In genomic region chr2:119298330-119298729, GRCm38 (mm10) we compare ENCODE assay signal across 10 mouse cellular contexts. TPM values are rescaled to one million over a fixed set of nuclear protein-coding genes. Genes with fewer than 3 reads are reported as not detected.
DNase-seq lines count a peak whose midpoint lies in the region; ATAC-seq and TF ChIP-seq lines count a peak whose summit lies in the region.
"Had no signal": no experiment of that assay in that cellular context is flagged by ENCODE, and none has a peak within 500 bp of the region (broad histone marks: within the 10 kb centered on the region; RNA-seq: fewer than 3 reads in every experiment).

No protein-coding gene starts in this region.

- no peak overlapping the region for H3K4me2 ChIP-seq in kidney, embryonic 14.5 days (replicated peaks; ENCODE audit: low read depth, low read length)
- H3K4me2 ChIP-seq in heart, embryonic 13.5 days = no peak overlapping the region
- H3K4me2 ChIP-seq: embryonic facial prominence, embryonic 12.5 days; limb, embryonic 12.5 days had no signal

- H3K4me3 ChIP-seq in kidney, embryonic 14.5 days (ENCODE audit: low read length) = no peak overlapping the region
- no peak overlapping the region for H3K4me3 ChIP-seq in MEL (ENCODE audit: control insufficient read depth in 1 of 2, insufficient read depth in 1 of 2, low read depth in 2 of 2, low read length in 2 of 2)
- H3K4me3 ChIP-seq in heart, embryonic 13.5 days = no peak overlapping the region
- H3K4me3 ChIP-seq in limb, embryonic 10.5 days = no peak overlapping the region
- H3K4me3 ChIP-seq: embryonic facial prominence, embryonic 12.5 days; limb, embryonic 12.5 days had no signal

- WGBS in kidney, embryonic 14.5 days = 45% methylated on average over 5 of the region's 5 CpGs
- 45% methylated on average over 5 of the region's 5 CpGs for whole genome bisulfite sequencing in heart, embryonic 13.5 days
- WGBS in limb, embryonic 10.5 days = 53% methylated on average over 5 of the region's 5 CpGs

- H3K36me3 ChIP-seq in kidney, embryonic 14.5 days (ENCODE audit: control insufficient read depth, insufficient read depth, low read length) = peaks cover 48% of the 10 kb centered on the region
- peaks cover 7 to 14% of the 10 kb centered on the region in 2 experiments; a peak in 3 of 4 replicates for H3K36me3 ChIP-seq in MEL (ENCODE audit: control insufficient read depth in 1 of 2, insufficient read depth in 2 of 2, low read length in 2 of 2)
- H3K36me3 ChIP-seq in heart, embryonic 13.5 days = peaks cover 56% of the 10 kb centered on the region
- H3K36me3 ChIP-seq in limb, embryonic 10.5 days = peaks cover 63% of the 10 kb centered on the region

- no peak overlapping the region for H3K27ac ChIP-seq in kidney, embryonic 14.5 days (ENCODE audit: low read depth, low read length)
- H3K27ac ChIP-seq in MEL (ENCODE audit: control insufficient read depth, low read depth, low read length) = no peak overlapping the region
- H3K27ac ChIP-seq in heart, embryonic 13.5 days (replicated peaks) = 0 out of 2 replicates have a peak overlapping the region, but pooled peaks have one; percentile 87
- no peak overlapping the region for H3K27ac ChIP-seq in limb, embryonic 10.5 days
- H3K27ac ChIP-seq: embryonic facial prominence, embryonic 12.5 days; limb, embryonic 12.5 days had no signal

- H3K27me3 ChIP-seq in kidney, embryonic 14.5 days (ENCODE audit: control insufficient read depth, insufficient read depth, low read length) = no peaks in the 10 kb centered on the region
- no peaks in the 10 kb centered on the region for H3K27me3 ChIP-seq in MEL (ENCODE audit: control insufficient read depth in 1 of 2, insufficient read depth in 2 of 2, low read length in 2 of 2)
- H3K27me3 ChIP-seq in heart, embryonic 13.5 days (replicated peaks) = no peaks in the 10 kb centered on the region
- H3K27me3 ChIP-seq in limb, embryonic 10.5 days (ENCODE audit: low read depth, poor library complexity, severe bottlenecking) = no peaks in the 10 kb centered on the region
- H3K27me3 ChIP-seq: embryonic facial prominence, embryonic 12.5 days; limb, embryonic 12.5 days had no signal

- no peaks in the 10 kb centered on the region for H3K9me3 ChIP-seq in kidney, embryonic 14.5 days (ENCODE audit: control insufficient read depth, low read length)
- H3K9me3 ChIP-seq in MEL (replicated peaks; ENCODE audit: insufficient read depth, low read length) = no peaks in the 10 kb centered on the region
- H3K9me3 ChIP-seq in heart, embryonic 13.5 days = no peaks in the 10 kb centered on the region
- no peaks in the 10 kb centered on the region for H3K9me3 ChIP-seq in limb, embryonic 10.5 days (replicated peaks)
- H3K9me3 ChIP-seq: embryonic facial prominence, embryonic 12.5 days; limb, embryonic 12.5 days had no signal

- TF ChIP-seq EP300 in MEL (IDR thresholded peaks at IDR 0.05; ENCODE audit: low read depth in 1 of 2, low read length in 2 of 2) = no peak

- peak; percentile 55 to 81 (median 78) for TF ChIP-seq CTCF in MEL (IDR thresholded peaks at IDR 0.05 in 2 of 3, conservative IDR thresholded peaks at IDR 0.05 in 1 of 3; ENCODE audit: control insufficient read depth in 1 of 3, insufficient read depth in 1 of 3, low read depth in 2 of 3, low read length in 3 of 3, poor library complexity in 1 of 3, severe bottlenecking in 1 of 3)

- peak; percentile 66 for TF ChIP-seq RAD21 in MEL (IDR thresholded peaks at IDR 0.05; ENCODE audit: low read depth, low read length)

- ATAC-seq in kidney, embryonic 14.5 days (ENCODE audit: low FRiP score, low TSS enrichment) = no peak
- no peak for ATAC-seq in heart, embryonic 13.5 days (ENCODE audit: extremely low read depth, insufficient number of reproducible peaks, low FRiP score, low TSS enrichment)
- no peak for ATAC-seq in erythroid progenitor cell, adult 5-6 weeks (replicated peaks; ENCODE audit: low FRiP score, poor library complexity, severe bottlenecking)

- peaks cover 15% of the 10 kb centered on the region for H3K4me1 ChIP-seq in kidney, embryonic 14.5 days (ENCODE audit: control insufficient read depth, insufficient read depth, low read length)
- peaks cover 8 to 15% of the 10 kb centered on the region in 2 experiments; a peak in 3 of 4 replicates for H3K4me1 ChIP-seq in MEL (ENCODE audit: control insufficient read depth in 1 of 2, insufficient read depth in 2 of 2, low read length in 2 of 2)
- peaks cover 18% of the 10 kb centered on the region for H3K4me1 ChIP-seq in heart, embryonic 13.5 days
- peaks cover 25% of the 10 kb centered on the region for H3K4me1 ChIP-seq in limb, embryonic 10.5 days

- no peak overlapping the region for H3K9ac ChIP-seq in kidney, embryonic 14.5 days (ENCODE audit: low read depth, low read length)
- no peak overlapping the region for H3K9ac ChIP-seq in MEL (ENCODE audit: control insufficient read depth, low read depth, low read length, poor library complexity, severe bottlenecking)
- H3K9ac ChIP-seq in heart, embryonic 13.5 days = no peak overlapping the region
- H3K9ac ChIP-seq: embryonic facial prominence, embryonic 12.5 days; limb, embryonic 12.5 days had no signal

- H3K79me2 ChIP-seq in MEL (ENCODE audit: control insufficient read depth, insufficient read depth, low read length, poor library complexity) = peaks cover 13% of the 10 kb centered on the region

- peak; percentile 82 for DNase-seq in kidney, adult 18-20 months
- peak; percentile 68 for DNase-seq in MEL (ENCODE audit: low read depth, low spot score)
- peak; percentile 71 to 80 for DNase-seq in cerebellum, adult 18-20 months
- peak; percentile 68 for DNase-seq in limb, embryonic 10.5 days (ENCODE audit: low spot score)
- DNase-seq in right cerebral cortex, adult 2 months (ENCODE audit: low spot score in 2 of 2) = peak; percentile 57 to 62

- TF ChIP-seq POLR2A in MEL (IDR thresholded peaks at IDR 0.05; ENCODE audit: control insufficient read depth in 1 of 2, insufficient read depth in 1 of 2, low read depth in 1 of 2, low read length in 2 of 2, poor library complexity in 1 of 2) = no peak

TF ChIP-seq in MEL, 35 proteins besides CTCF, POLR2A, EP300 and RAD21:
- peak; percentile 80 for TF ChIP-seq SMC3 (IDR thresholded peaks at IDR 0.05; ENCODE audit: low read depth, low read length)
- 0 out of 2 replicates have a peak, but pooled peaks have one; percentile 18 for TF ChIP-seq ZNF384 (IDR thresholded peaks at IDR 0.05; ENCODE audit: low read depth, low read length)
- no peak for TF ChIP-seq UBTF (IDR thresholded peaks at IDR 0.05; ENCODE audit: borderline replicate concordance, insufficient read depth, low read depth, low read length)
- TF ChIP-seq MAFK (IDR thresholded peaks at IDR 0.05; ENCODE audit: borderline replicate concordance, low read depth, low read length) = no peak
- peak; percentile 61 for TF ChIP-seq ZC3H11A (IDR thresholded peaks at IDR 0.05; ENCODE audit: low read depth, low read length)
- TF ChIP-seq NRF1 (IDR thresholded peaks at IDR 0.05; ENCODE audit: insufficient read depth, low read depth, low read length, poor library complexity, severe bottlenecking) = no peak

RNA-seq across cellular contexts. Expression of gene Vps18, which starts 9.8 kb away (rescaled TPM):
- polyA plus RNA-seq in kidney, embryonic 14.5 days (2014; fragmentation: Nextera tagmentation; extraction: Ambion mirVana) = 7.1 and 13.3 TPM in 2 replicates
- total RNA-seq in MEL (2012; rRNA removed) = 24.8 and 28.0 TPM in 2 replicates
- polyA plus RNA-seq in MEL (2012; ENCODE audit: insufficient read depth in 1 of 2, insufficient read length in 2 of 2, low read depth in 1 of 2, low replicate concordance in 2 of 2, missing spikeins in 1 of 2) = 10 to 100 TPM in 1 of 2 experiments, not detected in 1; 30.4 TPM
- 11.9 and 13.1 TPM in 2 replicates for polyA plus RNA-seq in heart, embryonic 13.5 days (2015; fragmentation: Nextera tagmentation; extraction: Ambion mirVana)
- 23.0 and 26.9 TPM in 2 replicates for polyA plus RNA-seq in limb, embryonic 10.5 days (2016; fragmentation: Nextera tagmentation; extraction: Ambion mirVana)
- total RNA-seq in erythroid progenitor cell, adult 5-6 weeks (2015; ENCODE audit: low replicate concordance) = 1.1 and 2.1 TPM in 2 replicates
- 3.7 and 4.1 TPM in 2 replicates for total RNA-seq in erythroid progenitor cell, adult 5-6 weeks (2017; ENCODE audit: low replicate concordance)

RNA-seq across cellular contexts. Expression of gene Dll4, which starts 27.3 kb away (rescaled TPM):
- polyA plus RNA-seq in kidney, embryonic 14.5 days (2014; fragmentation: Nextera tagmentation; extraction: Ambion mirVana) = 4.9 and 8.3 TPM in 2 replicates
- 0.16 TPM in 1 of 2 replicates, not detected in the other for total RNA-seq in MEL (2012; rRNA removed)
- polyA plus RNA-seq in MEL (2012; ENCODE audit: insufficient read depth in 1 of 2, insufficient read length in 2 of 2, low read depth in 1 of 2, low replicate concordance in 2 of 2, missing spikeins in 1 of 2) = under 1 TPM in 1 of 2 experiments, not detected in 1; 0.18 TPM
- 7.7 and 8.7 TPM in 2 replicates for polyA plus RNA-seq in heart, embryonic 13.5 days (2015; fragmentation: Nextera tagmentation; extraction: Ambion mirVana)
- 5.3 and 6.0 TPM in 2 replicates for polyA plus RNA-seq in limb, embryonic 10.5 days (2016; fragmentation: Nextera tagmentation; extraction: Ambion mirVana)
- total RNA-seq in erythroid progenitor cell, adult 5-6 weeks (2015; ENCODE audit: low replicate concordance) = not detected in 2 replicates
- not detected in 2 replicates for total RNA-seq in erythroid progenitor cell, adult 5-6 weeks (2017; ENCODE audit: low replicate concordance)

RNA-seq across cellular contexts. Expression of gene Rhov, which starts 27.3 kb away (rescaled TPM):
- 0.23 and 0.61 TPM in 2 replicates for polyA plus RNA-seq in kidney, embryonic 14.5 days (2014; fragmentation: Nextera tagmentation; extraction: Ambion mirVana)
- not detected in 2 replicates for total RNA-seq in MEL (2012; rRNA removed)
- polyA plus RNA-seq in MEL (2012; ENCODE audit: insufficient read depth in 1 of 2, insufficient read length in 2 of 2, low read depth in 1 of 2, low replicate concordance in 2 of 2, missing spikeins in 1 of 2) = not detected
- polyA plus RNA-seq in heart, embryonic 13.5 days (2015; fragmentation: Nextera tagmentation; extraction: Ambion mirVana) = 0.14 and 0.60 TPM in 2 replicates
- polyA plus RNA-seq in limb, embryonic 10.5 days (2016; fragmentation: Nextera tagmentation; extraction: Ambion mirVana) = 2.7 and 7.6 TPM in 2 replicates
- total RNA-seq in erythroid progenitor cell, adult 5-6 weeks (2015; ENCODE audit: low replicate concordance) = not detected in 2 replicates
- total RNA-seq in erythroid progenitor cell, adult 5-6 weeks (2017; ENCODE audit: low replicate concordance) = not detected in 2 replicates

RNA-seq across cellular contexts. Expression of gene Chac1, which starts 52.7 kb away (rescaled TPM):
- 0.38 and 1.0 TPM in 2 replicates for polyA plus RNA-seq in kidney, embryonic 14.5 days (2014; fragmentation: Nextera tagmentation; extraction: Ambion mirVana)
- total RNA-seq in MEL (2012; rRNA removed) = 3.6 and 33.0 TPM in 2 replicates
- polyA plus RNA-seq in MEL (2012; ENCODE audit: insufficient read depth in 1 of 2, insufficient read length in 2 of 2, low read depth in 1 of 2, low replicate concordance in 2 of 2, missing spikeins in 1 of 2) = 1 to 10 TPM in 1 of 2 experiments, not detected in 1; 6.4 TPM
- 0.35 and 0.78 TPM in 2 replicates for polyA plus RNA-seq in heart, embryonic 13.5 days (2015; fragmentation: Nextera tagmentation; extraction: Ambion mirVana)
- polyA plus RNA-seq in limb, embryonic 10.5 days (2016; fragmentation: Nextera tagmentation; extraction: Ambion mirVana) = 0.62 and 0.86 TPM in 2 replicates
- 4.3 TPM in 1 of 2 replicates, not detected in the other for total RNA-seq in erythroid progenitor cell, adult 5-6 weeks (2015; ENCODE audit: low replicate concordance)
- total RNA-seq in erythroid progenitor cell, adult 5-6 weeks (2017; ENCODE audit: low replicate concordance) = 0.13 TPM in 1 of 2 replicates, not detected in the other
